Mouse (Mus musculus) ES-E14 (cell line): ENCODE measurements at regions not wholly inside any gene's neighbourhood (a gene's known extent, or its start where the extent isn't known, plus 50 kb on each side); places are given as distances from the start of the nearest gene placed in this dataset.

Experiments used
- CHD2 ChIP-seq: IDR thresholded peaks from 2 replicates; pipeline ENCODE4 v1.6.1; 2014; ENCODE audit warnings: mild to moderate bottlenecking, low read depth, low read length, inconsistent platforms
- MAFK ChIP-seq: IDR thresholded peaks from 2 replicates; pipeline ENCODE4 v1.6.1; 2014; ENCODE audit warnings: mild to moderate bottlenecking, low read depth, low read length, inconsistent platforms; ENCODE audit not compliant: insufficient read depth
- ZC3H11A ChIP-seq: IDR thresholded peaks from 2 replicates; pipeline ENCODE4 v1.6.1; 2012; ENCODE audit warnings: low read depth, mild to moderate bottlenecking, inconsistent platforms, low read length, borderline replicate concordance
- ZNF384 ChIP-seq: IDR thresholded peaks from 2 replicates; pipeline ENCODE4 v1.6.1; 2012; ENCODE audit warnings: low read depth, low read length, inconsistent platforms

- TF ChIP-seq ZC3H11A (no peak), CHD2 (no peak), ZNF384 (no peak), MAFK (no peak)
These were observed 106.1 kb upstream of the Smad1 start for GRCm38 (mm10) chr8:79505381-79505780.
